ENCODE assay signal across 21 mouse cellular contexts in the genomic region with DNA sequence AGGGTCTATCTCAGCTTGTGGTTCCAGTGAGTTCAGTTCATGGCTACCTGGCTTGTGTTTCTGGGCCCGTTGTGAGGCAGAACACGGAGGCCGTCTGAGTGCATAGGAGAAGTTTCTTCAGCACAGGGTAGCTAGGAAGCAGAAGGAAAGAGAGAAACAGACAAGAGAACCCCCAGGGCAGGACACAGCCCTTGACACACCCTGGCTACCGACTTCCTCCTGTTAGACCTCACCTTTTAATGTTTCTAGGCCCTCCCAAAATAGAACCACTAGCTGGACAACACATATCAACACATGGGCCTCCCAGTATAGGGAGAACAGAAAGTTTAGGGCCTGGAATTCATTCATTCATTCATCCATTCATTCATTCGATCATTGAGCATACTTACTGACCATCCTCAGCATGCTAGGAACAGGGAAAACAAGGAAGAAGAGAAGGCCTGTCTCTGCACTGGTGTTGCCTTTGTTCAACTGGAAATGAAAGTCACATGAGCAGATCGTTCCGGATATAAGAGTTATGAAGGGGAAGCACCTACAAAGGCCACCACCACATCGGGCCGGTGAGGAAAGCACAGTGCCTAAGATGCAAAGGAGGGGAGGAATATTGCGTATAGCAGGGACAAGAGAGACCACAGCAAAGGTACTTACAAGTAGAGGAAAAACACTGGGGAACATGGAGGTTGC. TPM values are rescaled to one million over a fixed set of nuclear protein-coding genes. Genes with fewer than 3 reads are reported as not detected.
DNase-seq lines count a peak whose midpoint lies in the region; ATAC-seq and TF ChIP-seq lines count a peak whose summit lies in the region.
"Had no signal": no experiment of that assay in that cellular context is flagged by ENCODE, and none has a peak within 500 bp of the region (broad histone marks: within the 10 kb centered on the region; RNA-seq: fewer than 3 reads in every experiment).

No protein-coding gene starts in this region.

- H3K27me3 ChIP-seq in heart, embryonic 10.5 days (ENCODE audit: insufficient read depth, poor library complexity, severe bottlenecking) = no peaks in the 10 kb centered on the region; the same call in 1 of the 2 replicates
- no peaks in the 10 kb centered on the region for H3K27me3 ChIP-seq in thymus, adult 2 months (ENCODE audit: control insufficient read depth, insufficient read depth, low read length)
- no peaks in the 10 kb centered on the region for H3K27me3 ChIP-seq in intestine, embryonic 15.5 days (replicated peaks)
- H3K27me3 ChIP-seq in midbrain, embryonic 13.5 days = no peaks in the 10 kb centered on the region

- 84% methylated on average over 10 of the region's 10 CpGs for WGBS in heart, embryonic 10.5 days
- WGBS in thymus, adult 2 months = 18% methylated on average over 10 of the region's 10 CpGs
- WGBS in intestine, embryonic 15.5 days = 83% methylated on average over 10 of the region's 10 CpGs
- WGBS in midbrain, embryonic 13.5 days = 89% methylated on average over 10 of the region's 10 CpGs

- H3K4me1 ChIP-seq in heart, embryonic 10.5 days = no peaks in the 10 kb centered on the region
- H3K4me1 ChIP-seq in thymus, adult 2 months (replicated peaks; ENCODE audit: control insufficient read depth, insufficient read depth, low read length) = peaks cover 25% of the 10 kb centered on the region
- H3K4me1 ChIP-seq in intestine, embryonic 15.5 days (replicated peaks) = no peaks in the 10 kb centered on the region
- no peaks in the 10 kb centered on the region for H3K4me1 ChIP-seq in midbrain, embryonic 13.5 days (replicated peaks)
- H3K4me1 ChIP-seq: forebrain, embryonic 10.5 days had no signal

- no peak overlapping the region for H3K9ac ChIP-seq in intestine, embryonic 15.5 days
- no peak overlapping the region for H3K9ac ChIP-seq in midbrain, embryonic 13.5 days (replicated peaks)
- H3K9ac ChIP-seq: hindbrain, embryonic 14.5 days; liver, embryonic 14.5 days had no signal

- TF ChIP-seq POLR2A in thymus, adult 2 months (IDR thresholded peaks at IDR 0.05; ENCODE audit: control insufficient read depth, extremely low read depth, insufficient read depth, low read length, poor library complexity) = no peak

- H3K9me3 ChIP-seq in heart, embryonic 10.5 days = no peaks in the 10 kb centered on the region
- H3K9me3 ChIP-seq in intestine, embryonic 15.5 days = no peaks in the 10 kb centered on the region
- H3K9me3 ChIP-seq in midbrain, embryonic 13.5 days = no peaks in the 10 kb centered on the region
- H3K9me3 ChIP-seq: forebrain, embryonic 10.5 days had no signal

- H3K4me2 ChIP-seq in intestine, embryonic 15.5 days (replicated peaks) = no peak overlapping the region
- no peak overlapping the region for H3K4me2 ChIP-seq in midbrain, embryonic 13.5 days (replicated peaks)
- H3K4me2 ChIP-seq: hindbrain, embryonic 14.5 days had no signal

- TF ChIP-seq CTCF in thymus, adult 2 months (IDR thresholded peaks at IDR 0.05; ENCODE audit: borderline replicate concordance, control insufficient read depth, extremely low read depth, insufficient read depth, low read length, poor library complexity) = no peak

- peak; percentile 82 for ATAC-seq in inflammation-experienced regulatory T-cells, adult 6 months
- no peak for ATAC-seq in intestine, embryonic 15.5 days
- ATAC-seq in midbrain, embryonic 13.5 days = no peak

- no peak overlapping the region for H3K4me3 ChIP-seq in heart, embryonic 10.5 days
- peak overlapping the region; percentile 29 for H3K4me3 ChIP-seq in thymus, adult 2 months (ENCODE audit: control insufficient read depth, insufficient read depth, low read length)
- H3K4me3 ChIP-seq in intestine, embryonic 15.5 days (replicated peaks) = no peak overlapping the region
- H3K4me3 ChIP-seq in midbrain, embryonic 13.5 days (replicated peaks) = no peak overlapping the region
- H3K4me3 ChIP-seq: forebrain, embryonic 10.5 days had no signal

- intact Hi-C loops in heart, postnatal 10 days (cut with DNase I) = no loop called here

- no peak overlapping the region for H3K27ac ChIP-seq in heart, embryonic 10.5 days
- H3K27ac ChIP-seq in thymus, adult 2 months (ENCODE audit: control insufficient read depth, insufficient read depth, low read length) = peak overlapping the region; percentile 31; the same call in 1 of the 2 replicates
- H3K27ac ChIP-seq in intestine, embryonic 15.5 days = no peak overlapping the region
- no peak overlapping the region for H3K27ac ChIP-seq in midbrain, embryonic 13.5 days
- H3K27ac ChIP-seq: forebrain, embryonic 10.5 days; hindbrain, embryonic 14.5 days; liver, embryonic 14.5 days had no signal

- H3K36me3 ChIP-seq in heart, embryonic 10.5 days = no peaks in the 10 kb centered on the region
- H3K36me3 ChIP-seq in thymus, adult 2 months (ENCODE audit: control insufficient read depth, insufficient read depth, low read length) = no peaks in the 10 kb centered on the region
- no peaks in the 10 kb centered on the region for H3K36me3 ChIP-seq in intestine, embryonic 15.5 days
- H3K36me3 ChIP-seq in midbrain, embryonic 13.5 days = no peaks in the 10 kb centered on the region
- H3K36me3 ChIP-seq: forebrain, embryonic 10.5 days had no signal

- DNase-seq in heart, adult 11 months = peak; percentile 74
- DNase-seq in heart, embryonic 10.5 days (ENCODE audit: low spot score) = no peak
- DNase-seq in thymus, adult 2 months = peak; percentile 20
- no peak for DNase-seq in thymus, postnatal 4 days
- no peak for DNase-seq in heart, postnatal 10 days
- DNase-seq: adrenal gland, adult 2 months; cerebellum, adult 18-20 months; kidney, adult 2 months; kidney, postnatal 36 days; left cerebral cortex, postnatal 4 days; lung, postnatal 14 days had no signal

RNA-seq across cellular contexts. Expression of a gene that starts 23.3 kb away (rescaled TPM):
- polyA plus RNA-seq in heart, embryonic 10.5 days (2016; fragmentation: Nextera tagmentation; extraction: Ambion mirVana) = not detected in 2 replicates
- 2.4 and 3.1 TPM in 2 replicates for polyA plus RNA-seq in thymus, adult 2 months (2012; rRNA removed)
- polyA plus RNA-seq in inflammation-experienced regulatory T-cells, adult 6 months (2017; shearing (Covaris generic)) = 1 to 10 TPM in 1 of 3 experiments, under 1 TPM in 1, not detected in 1; 0.67 to 1.1 TPM
- polyA plus RNA-seq in intestine, embryonic 15.5 days (2015; fragmentation: Nextera tagmentation; extraction: Ambion mirVana) = 0.70 and 0.88 TPM in 2 replicates
- polyA plus RNA-seq in midbrain, embryonic 13.5 days (2015; fragmentation: Nextera tagmentation; extraction: Ambion mirVana) = 0.19 TPM in 1 of 2 replicates, not detected in the other
- not detected for total RNA-seq in heart, postnatal 10 days (2021)
- total RNA-seq: ES-E14; layer of hippocampus, postnatal 14 days; left cerebral cortex, postnatal 4 days; midbrain, postnatal 0 days had no signal
- polyA plus RNA-seq: forebrain, embryonic 10.5 days; hindbrain, embryonic 14.5 days; midbrain, postnatal 0 days; neural tube, embryonic 14.5 days had no signal

RNA-seq across cellular contexts. Expression of a gene that starts 25.1 kb away (rescaled TPM):
- 7.6 and 8.9 TPM in 2 replicates for polyA plus RNA-seq in heart, embryonic 10.5 days (2016; fragmentation: Nextera tagmentation; extraction: Ambion mirVana)
- polyA plus RNA-seq in thymus, adult 2 months (2012; rRNA removed) = 3.9 and 4.6 TPM in 2 replicates
- polyA plus RNA-seq in inflammation-experienced regulatory T-cells, adult 6 months (2017; shearing (Covaris generic)) = 1 to 10 TPM; 3.4 to 5.8 (median 4.6) TPM
- 5.3 and 6.2 TPM in 2 replicates for polyA plus RNA-seq in intestine, embryonic 15.5 days (2015; fragmentation: Nextera tagmentation; extraction: Ambion mirVana)
- 13.2 and 15.1 TPM in 2 replicates for polyA plus RNA-seq in midbrain, embryonic 13.5 days (2015; fragmentation: Nextera tagmentation; extraction: Ambion mirVana)
- total RNA-seq in heart, postnatal 10 days (2021) = 10 to 100 TPM; 10.6 to 11.2 TPM

RNA-seq across cellular contexts. Expression of a gene that starts 55.5 kb away (rescaled TPM):
- polyA plus RNA-seq in heart, embryonic 10.5 days (2016; fragmentation: Nextera tagmentation; extraction: Ambion mirVana) = 29.4 and 29.7 TPM in 2 replicates
- 3.5 and 3.7 TPM in 2 replicates for polyA plus RNA-seq in thymus, adult 2 months (2012; rRNA removed)
- polyA plus RNA-seq in inflammation-experienced regulatory T-cells, adult 6 months (2017; shearing (Covaris generic)) = 10 to 100 TPM in 2 of 3 experiments, 1 to 10 TPM in 1; 9.9 to 13.0 (median 11.4) TPM
- 51.4 and 53.9 TPM in 2 replicates for polyA plus RNA-seq in intestine, embryonic 15.5 days (2015; fragmentation: Nextera tagmentation; extraction: Ambion mirVana)
- 74.0 and 77.2 TPM in 2 replicates for polyA plus RNA-seq in midbrain, embryonic 13.5 days (2015; fragmentation: Nextera tagmentation; extraction: Ambion mirVana)
- total RNA-seq in heart, postnatal 10 days (2021) = 10 to 100 TPM; 32.3 to 38.4 TPM

Comparison
In these comparisons a context has a peak if more than half of its experiments do, and no peak if none do; other contexts are left out.
1. DNase-seq: peak in heart, adult 11 months (single experiment) and thymus, adult 2 months (single experiment); none in heart, embryonic 10.5 days (single experiment), thymus, postnatal 4 days (single experiment) and heart, postnatal 10 days (0 of 2).